Mouse (Mus musculus): ENCODE measurements around the gene Hsd17b2.

DNA sequence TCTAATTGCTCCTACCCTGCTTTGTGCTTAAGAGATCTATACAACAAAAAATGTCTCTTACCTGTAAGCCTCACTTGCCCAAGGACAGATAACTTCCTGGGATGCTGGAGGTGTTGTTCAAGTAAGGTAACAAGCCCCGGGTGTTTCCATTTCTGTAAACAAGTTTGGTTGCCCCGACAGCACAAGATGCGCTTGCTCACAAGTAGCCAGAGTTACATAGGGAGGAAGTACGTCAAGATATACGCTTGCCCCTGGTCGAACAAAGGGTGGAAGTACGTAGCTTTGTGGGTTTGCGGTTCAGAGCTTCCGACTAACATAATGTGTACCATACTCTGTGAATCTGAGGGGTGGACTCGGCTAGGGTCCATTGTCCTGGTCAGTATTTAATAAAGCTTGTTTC lies 74.4 kb downstream of the Hsd17b2 start:
- TF ChIP-seq CTCF (IDR thresholded peaks at IDR 0.05; ENCODE audit: low read depth, low read length) (no peak), POLR2A (IDR thresholded peaks at IDR 0.05; ENCODE audit: extremely low read depth, insufficient read depth, low read length) (no peak)

Data from liver, adult 2 months (tissue).